Mouse (Mus musculus) left cerebral cortex, postnatal 36 days (tissue): ENCODE results near the gene Rnf13. TPM values are rescaled to one million over a fixed set of nuclear protein-coding genes. Genes with fewer than 3 reads are reported as not detected.
"Not testable (repeated sequence)": the region's sequence is repeated elsewhere in the genome, so short reads cannot be mapped to it uniquely, and the experiment has no call there.

ENCODE experiments used
- DNase-seq, 2 experiments: peaks; one replicate each; pipeline ENCODE4 v3.0.0; 2021 to 2022; ENCODE audit warnings: low spot score in 2 of 2, mixed read lengths in 1 of 2
- intact Hi-C: fragments of 180-260 bp; cut with DNase I; formaldehyde crosslinking; loops from one replicate; pipeline ENCODE4 v1.15.1; 2025
- total RNA-seq, 2 experiments: library from RNA; stranded (reverse); gene quantifications; 2 replicates each; pipeline ENCODE4 v1.2.3; 2021

The Rnf13 gene
- total RNA-seq, result 10 to 100 TPM; 86.9 to 92.5 TPM

DNA sequence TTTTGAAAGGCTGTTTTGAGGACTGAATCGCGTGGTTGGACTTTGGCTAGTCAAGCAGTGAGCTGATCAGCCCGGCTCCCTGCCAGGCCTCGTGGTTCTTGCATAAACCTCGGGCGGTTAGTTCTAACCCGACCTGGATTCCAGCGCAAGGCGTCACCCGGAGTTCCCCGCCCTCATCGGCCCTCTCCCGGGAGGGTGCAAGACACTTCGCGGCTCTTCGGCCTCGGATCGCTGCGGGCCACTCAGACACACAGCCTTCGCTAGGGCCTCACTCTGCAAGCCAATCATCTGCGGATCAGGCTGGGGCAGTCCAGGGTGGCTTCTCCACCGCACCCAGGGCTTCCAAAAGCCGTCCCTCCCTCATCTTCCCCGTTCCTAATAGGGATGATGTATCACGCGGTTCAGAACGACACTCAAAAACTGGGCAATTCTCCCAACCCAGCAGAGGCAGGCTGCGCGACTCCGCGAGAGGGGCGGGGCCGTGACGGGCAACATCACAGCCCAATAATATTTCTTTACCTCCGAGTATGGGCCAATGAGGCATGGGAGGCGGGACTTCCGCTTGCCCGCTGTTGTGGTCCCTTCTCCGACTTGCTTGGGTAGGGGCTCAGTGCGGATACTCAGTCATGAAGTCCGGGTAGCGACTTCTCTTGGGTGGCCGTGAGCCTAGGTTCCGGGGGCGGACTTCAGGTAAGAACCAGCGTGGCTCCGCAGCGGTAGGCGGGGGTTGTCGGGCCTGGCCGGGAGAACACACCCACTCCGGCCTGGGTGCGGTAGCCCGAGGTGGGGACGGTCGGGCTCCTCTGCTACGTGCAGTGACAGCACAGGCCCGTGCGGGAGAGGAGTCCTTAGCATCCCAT lies at the start of gene Rnf13:
Gene Rnf13 (plus strand): TSS at position 552 of the 860 bp plus-strand sequence.
- DNase-seq, result peak; percentile 98
- intact Hi-C loops, result loop anchor here (5.0 kb wide), 1 partner anchor 68 kb away; no protein-coding TSS in a partner anchor

DNA sequence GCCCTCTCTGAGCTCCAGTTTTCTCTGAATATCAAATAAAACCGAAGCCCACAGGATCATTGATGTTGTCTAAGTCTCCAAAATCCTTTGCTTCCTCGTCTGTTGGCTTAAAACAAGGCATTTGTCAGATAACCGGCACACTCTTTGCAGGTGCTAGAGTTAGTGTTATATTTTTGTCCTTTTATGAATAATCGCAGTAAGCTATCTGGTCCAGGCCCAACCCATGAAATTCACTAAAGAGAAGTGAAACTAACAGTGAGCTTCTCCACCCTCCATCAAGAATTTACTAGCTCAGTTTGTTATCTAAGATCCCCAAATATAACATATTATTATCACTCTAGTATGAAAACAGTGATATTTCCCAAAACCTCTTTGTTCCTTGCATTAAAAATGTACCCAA lies 44.1 kb upstream of the Rnf13 start:
- intact Hi-C loops, result no loop called here
- no peak for DNase-seq

DNA sequence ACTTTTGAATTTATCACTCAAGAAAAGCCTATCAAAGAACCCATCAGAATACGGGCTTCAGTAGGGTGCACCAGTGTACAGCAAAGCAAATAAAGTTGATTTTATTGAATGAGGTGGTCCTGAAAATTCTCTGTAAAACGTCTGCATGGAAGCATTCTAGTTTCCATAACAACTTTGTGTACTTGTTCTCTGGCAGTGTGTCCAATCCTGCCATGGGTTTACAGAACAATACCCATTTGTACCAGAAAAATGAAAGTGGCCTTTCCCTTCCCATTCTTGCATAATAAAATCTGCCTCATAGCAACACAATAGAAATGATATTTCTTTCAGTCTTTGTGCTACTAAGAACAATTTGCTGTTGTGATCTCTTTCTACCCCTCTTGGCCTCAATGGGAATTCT lies 43.1 kb upstream of the Rnf13 start, which contains the start of gene Ankub1:
Gene Ankub1 (minus strand): TSS at position 81 of the 400 bp plus-strand sequence.
- intact Hi-C loops, result no loop called here
- no peak for DNase-seq

DNA sequence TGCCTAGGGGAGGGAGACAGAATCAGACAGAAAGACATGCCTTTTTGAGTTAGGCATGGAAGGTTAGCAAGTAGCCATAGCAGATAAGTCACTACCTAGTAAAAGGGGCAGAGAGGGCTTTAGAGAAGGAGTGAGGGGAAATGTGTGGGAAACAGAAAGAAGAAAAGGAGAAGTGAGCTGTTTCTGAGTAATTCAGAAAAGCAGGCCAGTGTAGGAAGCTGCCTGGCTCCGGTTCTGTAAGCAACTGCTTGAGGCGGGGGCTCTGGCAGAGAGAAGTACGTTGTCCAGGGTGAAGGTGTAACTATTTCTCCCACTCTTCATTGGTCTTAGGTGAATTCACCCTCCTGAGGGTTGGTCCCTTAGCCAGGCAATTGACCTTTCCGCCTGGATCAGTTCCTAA lies 39.6 kb upstream of the Rnf13 start:
- no peak for DNase-seq
- intact Hi-C loops, result no loop called here

DNA sequence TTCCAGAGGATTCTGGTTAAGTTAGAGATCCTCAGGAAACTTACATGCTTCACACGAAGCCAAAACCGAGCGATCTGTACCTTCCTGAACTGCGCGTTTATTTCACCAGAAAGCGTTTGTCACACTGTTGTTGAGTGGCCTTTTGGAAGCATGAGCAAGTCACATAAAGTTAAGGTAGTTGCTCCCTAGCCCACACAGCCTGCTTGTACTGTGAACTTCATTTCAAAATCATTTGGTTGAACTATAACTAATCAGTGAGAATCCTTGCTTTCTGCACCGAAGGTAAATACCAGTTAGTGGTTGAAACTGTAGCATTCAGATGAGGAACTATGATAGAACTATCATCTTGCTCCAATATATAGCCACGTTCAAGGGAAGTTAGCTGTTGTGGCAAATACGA lies 39.1 kb upstream of the Rnf13 start:
- intact Hi-C loops, result no loop called here
- no peak for DNase-seq

DNA sequence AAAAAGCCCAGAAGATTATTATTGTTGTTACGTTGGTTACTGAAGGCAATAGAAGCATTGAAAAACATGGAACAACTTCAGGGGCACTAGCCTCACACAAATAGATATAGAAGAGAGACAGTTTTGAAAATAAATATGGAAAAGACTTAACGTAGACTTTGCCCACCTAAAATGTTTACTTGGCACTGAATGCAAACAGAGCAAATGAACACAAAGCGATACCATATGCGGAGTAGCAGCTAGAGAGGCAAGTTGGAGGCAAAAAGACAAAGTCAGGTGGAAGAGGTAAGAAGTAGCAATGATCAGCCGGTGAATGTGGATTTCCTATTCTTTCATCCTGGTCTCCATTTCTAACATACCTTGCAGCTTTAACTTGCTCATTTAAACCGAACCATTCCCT lies 21.7 kb upstream of the Rnf13 start:
- no peak for DNase-seq
- intact Hi-C loops, result no loop called here

DNA sequence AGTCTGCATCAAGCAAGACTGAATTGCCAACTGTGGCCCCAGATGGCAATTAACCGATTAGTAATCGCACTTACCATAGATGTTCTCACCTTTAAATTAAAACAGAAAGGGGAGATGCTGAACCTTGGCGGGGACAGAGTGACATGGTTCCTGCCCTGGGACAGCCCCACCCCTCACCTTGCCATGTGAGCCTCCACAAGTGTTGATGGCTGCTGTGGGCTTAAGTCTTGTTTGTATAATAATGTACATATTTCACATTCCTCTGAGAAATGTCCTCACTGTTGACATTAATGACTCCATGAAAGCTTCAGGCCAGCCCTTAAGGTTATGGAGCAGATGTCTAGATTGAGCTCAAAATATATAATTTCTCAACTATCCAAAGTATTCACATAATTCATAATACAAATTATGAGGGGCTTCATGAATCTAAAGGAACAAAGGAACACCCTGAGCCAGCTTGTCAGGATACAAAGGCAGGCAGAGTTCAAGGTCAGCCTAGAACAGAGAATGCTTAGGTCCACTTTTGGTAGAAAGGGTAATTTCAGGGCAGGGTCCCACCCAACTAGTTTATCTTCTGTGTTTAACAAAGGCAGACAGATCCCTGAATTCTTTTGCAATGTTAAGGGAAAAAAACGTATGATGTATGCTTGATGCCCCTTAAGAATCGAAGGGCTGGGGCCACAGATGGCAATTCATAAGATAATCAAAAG lies 3.5 kb upstream of the Rnf13 start:
- intact Hi-C loops, result no loop called here
- DNase-seq, result no peak

DNA sequence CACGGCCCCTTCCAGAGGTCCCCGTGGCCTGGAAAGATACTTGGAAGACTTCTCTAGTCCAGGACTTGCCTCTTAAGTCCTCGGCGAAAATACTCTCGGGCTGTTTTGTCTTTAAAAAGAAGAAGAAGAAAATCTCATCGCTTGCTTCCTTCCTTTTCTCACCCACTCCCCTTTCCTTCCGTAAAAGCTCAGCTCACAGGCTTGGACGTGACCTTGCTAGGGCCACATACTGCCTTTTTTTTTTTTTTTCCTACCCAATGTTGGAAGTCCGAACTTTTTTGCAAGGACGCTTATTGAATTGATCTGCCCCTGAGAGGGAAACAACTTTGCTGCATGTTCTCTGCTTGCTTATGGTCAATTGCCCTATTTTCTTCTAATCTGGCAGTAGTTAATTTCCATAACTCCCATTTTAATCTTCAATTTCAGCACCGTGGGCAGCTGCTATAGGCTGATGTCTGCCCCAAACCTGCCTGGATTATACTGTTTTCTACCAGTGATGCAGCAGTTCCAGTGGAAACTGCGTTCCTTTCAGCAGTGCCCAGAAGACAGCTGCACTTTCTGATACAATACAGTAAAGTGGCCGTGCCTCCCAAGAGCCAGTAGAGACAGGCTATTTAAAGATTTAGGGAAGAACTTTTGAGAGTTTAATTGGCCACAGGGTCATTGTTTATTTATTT lies 695 bp downstream of the Rnf13 start:
- DNase-seq, result no peak
- intact Hi-C loops, result loop anchor here (5.0 kb wide), 1 partner anchor 69 kb away; no protein-coding TSS in a partner anchor

DNA sequence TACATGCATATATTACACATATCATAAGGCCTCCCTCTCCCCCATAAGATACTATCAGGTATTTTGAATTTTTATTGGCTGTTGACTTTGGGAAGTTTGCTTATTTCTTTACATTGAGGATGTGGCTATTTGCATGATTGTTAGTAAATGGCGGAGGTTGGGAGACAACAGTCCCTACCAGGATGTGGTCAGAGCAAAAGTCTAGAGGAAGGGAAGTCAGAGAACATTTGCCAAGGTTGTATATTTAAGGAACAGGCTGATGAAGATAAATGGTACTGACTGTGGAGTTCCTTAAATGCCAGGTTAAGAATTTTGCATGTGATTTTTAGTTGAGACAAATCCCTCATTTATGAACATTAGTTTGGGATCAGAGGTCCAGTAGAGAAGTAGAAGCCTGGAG lies 4.0 kb downstream of the Rnf13 start:
- intact Hi-C loops, result loop anchor here (5.0 kb wide), 1 partner anchor 73 kb away; no protein-coding TSS in a partner anchor
- no peak for DNase-seq

DNA sequence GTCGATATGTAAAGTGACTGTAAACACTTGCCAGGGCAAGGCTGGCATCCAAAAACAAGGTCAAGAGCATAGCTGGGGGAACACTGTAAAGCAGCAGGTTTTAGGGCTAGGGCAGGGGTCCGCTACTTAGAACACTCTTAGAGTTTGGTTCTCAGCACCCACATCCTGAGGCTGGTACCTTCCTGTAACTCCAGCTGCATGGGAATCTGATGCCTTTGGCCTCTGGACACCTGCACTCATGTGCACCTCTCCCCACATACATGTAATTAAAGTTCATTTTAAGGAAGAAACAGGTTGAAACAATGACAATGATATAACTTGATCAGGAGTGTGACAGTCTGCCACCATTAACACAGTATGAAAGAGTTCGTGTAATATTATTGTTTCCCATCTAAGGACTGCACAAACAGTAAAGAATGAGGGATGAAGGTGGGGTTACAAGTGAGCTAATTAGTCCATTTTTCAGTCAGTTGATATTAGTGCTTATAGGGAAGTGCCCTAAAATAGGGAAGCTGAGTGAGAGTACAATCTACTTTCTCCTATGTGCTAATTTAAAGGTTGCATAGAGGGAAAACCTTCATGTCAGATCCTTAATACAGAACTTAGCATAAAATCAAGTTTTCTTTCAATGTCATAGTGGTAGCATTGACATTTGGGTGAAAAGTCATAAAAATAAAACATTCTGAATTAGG lies 12.9 kb downstream of the Rnf13 start:
- no peak for DNase-seq
- intact Hi-C loops, result no loop called here

DNA sequence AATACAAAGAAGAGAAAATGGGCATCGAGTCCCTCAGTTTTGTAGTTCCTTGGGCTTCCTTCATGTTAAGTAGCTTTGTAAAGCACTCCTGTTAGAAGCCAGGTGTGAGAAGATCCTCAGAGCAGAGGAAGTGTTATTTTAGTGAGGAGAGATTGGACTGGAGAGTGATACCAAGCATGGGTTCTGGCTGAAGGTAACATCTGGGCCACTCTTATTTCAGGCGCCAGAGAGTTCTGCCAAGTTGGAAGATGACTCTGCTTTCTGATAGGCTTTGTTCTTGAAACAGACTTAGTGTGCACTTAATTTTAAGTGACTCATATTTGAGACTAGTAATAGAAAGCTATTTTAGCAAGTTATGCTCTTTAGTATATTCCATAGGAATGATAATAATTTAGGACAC lies 41.1 kb downstream of the Rnf13 start:
- DNase-seq, result no peak
- intact Hi-C loops, result no loop called here

DNA sequence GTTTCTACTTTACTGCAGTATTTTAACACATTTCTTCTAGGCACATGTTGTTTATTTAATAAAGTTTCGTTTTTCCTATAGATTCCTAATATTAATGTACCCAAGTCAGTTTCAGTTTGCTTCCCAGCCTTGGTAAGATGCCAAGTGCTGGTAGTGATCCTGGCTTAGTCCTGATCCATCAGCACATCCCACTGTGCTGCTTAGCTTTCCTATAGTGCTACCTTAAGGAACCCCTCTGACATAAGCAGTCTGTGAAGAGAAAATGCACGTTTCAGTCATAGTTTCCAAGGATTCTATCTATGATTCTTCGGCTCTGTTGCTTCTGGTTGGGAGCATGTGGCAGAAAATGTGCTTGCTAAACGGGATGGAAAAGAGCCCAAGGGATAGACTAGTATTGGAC lies 52.6 kb downstream of the Rnf13 start:
- no peak for DNase-seq
- intact Hi-C loops, result no loop called here

DNA sequence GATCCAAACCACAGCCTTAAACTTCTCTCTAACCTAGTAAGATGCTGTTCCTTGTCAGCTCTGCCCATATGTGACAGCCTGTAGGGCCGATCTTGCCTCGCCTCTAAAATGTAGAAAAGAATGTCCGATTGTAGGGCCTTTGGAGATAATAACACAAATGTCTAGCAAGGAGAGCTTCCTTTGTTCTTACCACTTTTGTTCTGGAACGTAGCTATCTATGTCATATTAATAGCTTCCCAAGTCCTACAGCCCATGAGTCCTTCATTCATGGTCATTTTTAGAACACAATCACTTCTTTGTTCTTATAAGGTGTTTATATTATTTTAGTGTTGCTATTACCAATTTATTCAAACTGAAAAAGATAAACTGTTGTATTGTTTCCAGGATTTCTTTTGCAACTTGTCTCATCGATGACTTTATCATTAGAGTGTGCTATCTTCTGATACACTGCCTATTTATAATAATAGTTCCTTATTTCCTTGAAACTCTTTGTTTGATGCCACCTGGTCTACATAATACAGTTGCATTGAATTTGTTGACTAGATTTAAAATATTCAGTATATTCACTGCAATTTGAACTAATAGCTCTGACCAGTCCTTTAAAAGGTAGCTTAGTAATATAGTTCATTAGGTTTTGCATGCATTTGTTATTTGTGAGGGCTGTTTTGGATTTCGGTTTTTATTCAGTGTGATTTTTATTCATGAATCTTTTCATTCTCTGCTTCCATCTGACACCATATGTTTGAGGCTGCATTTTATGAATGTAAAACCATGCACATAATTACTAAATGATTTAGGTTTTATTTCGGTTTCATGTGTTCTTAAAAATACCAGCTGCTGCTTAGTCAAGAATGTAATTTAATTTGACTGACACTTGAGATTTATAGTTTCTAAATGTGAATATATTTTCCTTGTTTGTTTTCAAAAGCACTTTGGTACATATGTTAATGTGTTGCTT lies 53.4 kb downstream of the Rnf13 start:
- no peak for DNase-seq
- intact Hi-C loops, result no loop called here

DNA sequence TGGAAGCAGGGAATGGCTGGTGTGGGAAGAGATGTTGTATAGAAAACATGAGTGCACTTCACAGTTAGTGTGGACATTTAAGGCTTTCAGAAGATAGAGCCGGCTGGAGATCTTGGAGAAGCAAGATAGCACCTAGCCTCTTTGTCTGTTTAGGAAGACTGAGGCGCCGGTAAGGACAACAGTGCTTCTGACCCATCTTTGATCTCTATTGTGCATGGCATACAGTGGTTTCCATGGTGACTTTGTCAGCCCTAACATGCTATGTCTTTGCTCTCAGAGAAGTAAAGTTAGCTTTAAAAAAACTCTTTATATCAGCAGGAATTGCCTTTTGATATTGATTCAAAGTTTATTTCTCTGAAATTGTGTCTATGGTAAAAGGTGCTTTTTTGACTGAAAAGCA lies 55.2 kb downstream of the Rnf13 start:
- intact Hi-C loops, result no loop called here
- no peak for DNase-seq

DNA sequence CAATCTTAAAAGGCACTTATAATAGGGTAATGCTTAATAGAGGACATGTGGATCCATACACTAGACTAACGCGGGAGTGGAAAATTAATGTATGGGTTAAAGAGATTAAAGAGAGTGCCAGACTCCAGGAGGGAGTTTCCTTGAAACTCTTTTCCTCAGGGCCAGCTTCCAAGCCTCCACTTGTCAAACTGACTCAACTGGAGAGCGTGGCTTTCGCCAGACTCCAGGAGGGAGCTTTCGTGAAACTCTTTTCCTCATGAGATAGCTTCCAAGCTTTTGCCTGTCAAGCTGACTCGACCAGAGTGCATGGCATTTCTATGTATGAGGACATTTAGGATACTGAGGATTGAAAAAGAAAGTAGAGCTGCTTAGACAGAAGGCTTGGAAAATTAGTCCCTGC lies 59.2 kb downstream of the Rnf13 start:
- DNase-seq, intact Hi-C loops: not testable (repeated sequence)

DNA sequence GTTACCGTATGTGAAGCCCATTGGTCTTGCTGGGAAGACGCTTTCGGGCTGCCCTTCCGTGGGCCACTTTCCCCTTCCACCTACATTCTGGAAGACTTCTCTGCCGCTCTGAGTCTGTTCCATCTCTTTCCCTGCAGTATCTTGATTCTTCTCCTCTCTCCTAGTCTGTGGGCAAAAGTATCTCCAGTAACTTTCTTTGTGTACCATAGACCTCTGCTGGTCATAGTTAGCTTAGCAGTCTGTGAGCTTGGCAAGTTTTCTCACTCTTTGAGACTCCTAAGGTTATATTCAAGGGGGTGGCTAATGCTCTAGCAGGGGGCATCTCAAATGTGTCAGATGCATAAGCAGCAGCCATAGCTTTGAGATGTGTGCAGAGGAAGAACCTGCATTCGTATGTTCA lies 79.6 kb downstream of the Rnf13 start:
- DNase-seq, result no peak
- intact Hi-C loops, result loop anchor here (2.0 kb wide), 1 partner anchor 149 kb away; no protein-coding TSS in a partner anchor

DNA sequence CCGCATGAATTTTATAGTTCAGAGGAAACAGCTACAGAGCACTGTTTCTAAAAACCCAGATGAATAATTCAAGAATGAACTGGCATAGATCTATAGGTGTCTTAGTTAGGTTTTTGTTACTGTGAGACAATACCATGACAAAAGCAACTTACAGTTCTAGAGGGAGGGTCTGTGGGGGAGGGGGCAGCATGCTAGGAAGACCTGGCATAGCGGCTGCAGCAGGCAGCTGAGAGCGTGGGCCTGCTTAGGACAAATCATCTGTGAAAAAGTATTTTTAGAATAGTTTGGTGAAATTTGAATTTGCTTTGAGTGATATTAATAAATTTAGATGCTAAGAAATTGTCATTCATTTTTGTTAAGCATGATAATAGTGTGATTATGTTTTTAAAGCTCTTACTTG lies 90.0 kb downstream of the Rnf13 start:
- no peak for DNase-seq
- intact Hi-C loops, result no loop called here

DNA sequence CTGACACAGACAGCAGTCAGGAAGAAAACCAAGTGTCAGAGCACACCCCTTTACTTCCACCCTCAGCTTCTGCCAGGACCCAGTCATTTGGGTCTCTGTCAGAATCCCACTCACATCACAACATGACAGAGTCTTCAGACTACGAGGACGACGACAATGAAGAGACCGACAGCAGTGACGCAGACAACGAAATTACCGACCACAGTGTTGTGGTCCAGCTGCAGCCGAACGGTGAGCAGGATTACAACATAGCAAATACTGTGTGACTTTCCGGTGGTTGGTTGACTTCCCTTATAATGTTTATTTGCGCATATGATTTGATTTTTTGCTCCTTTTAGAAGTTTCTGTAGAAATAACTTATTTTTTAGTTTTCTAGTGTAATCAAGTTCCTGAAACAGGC lies 97.7 kb downstream of the Rnf13 start:
- DNase-seq, result no peak
- intact Hi-C loops, result no loop called here

DNA sequence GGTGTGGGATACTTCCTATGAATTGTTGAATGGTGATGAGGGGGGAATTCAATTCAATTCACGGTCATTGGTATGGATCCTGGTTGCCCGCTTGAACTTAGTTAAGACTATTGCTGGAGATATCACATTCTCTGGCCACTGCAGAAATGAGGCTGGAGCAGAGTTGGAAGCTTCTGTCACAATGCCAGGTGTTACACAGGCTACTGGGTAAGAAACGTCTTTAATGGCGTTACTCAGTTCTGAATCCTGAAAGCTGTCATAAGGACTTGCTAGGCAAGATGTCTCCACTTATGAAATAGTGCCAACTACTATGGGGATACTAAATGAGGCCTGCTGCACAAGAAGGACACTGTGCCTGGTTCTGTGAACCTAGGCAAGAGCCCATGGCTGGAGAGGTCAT lies 101.0 kb downstream of the Rnf13 start:
- intact Hi-C loops, result no loop called here
- no peak for DNase-seq
